Mouse (Mus musculus) hindbrain, embryonic 13.5 days (tissue): ENCODE measurements around the gene Fstl5. TPM values are rescaled to one million over a fixed set of nuclear protein-coding genes. Genes with fewer than 3 reads are reported as not detected.
A peak's percentile ranks its signal among the peaks of the same experiment; 100 is the strongest.

Source experiments
- ATAC-seq: fragments of 200-750 bp; cut with Nextera tagmentation; 2 replicates; pipeline ENCODE4 v1.8.0; 2017; ENCODE audit warnings: moderate TSS enrichment; ENCODE audit not compliant: low FRiP score
- H3K27ac ChIP-seq: fragments of 300-500 bp; sonication (generic); 2 replicates; pipeline ENCODE4 v1.5.1; 2015; ENCODE audit warnings: inconsistent platforms, mild to moderate bottlenecking, moderate library complexity
- H3K27me3 ChIP-seq: fragments of 300-500 bp; sonication (generic); 2 replicates; pipeline ENCODE4 v1.6.1; 2015; ENCODE audit warnings: mild to moderate bottlenecking, inconsistent platforms
- H3K36me3 ChIP-seq: fragments of 300-500 bp; sonication (generic); 2 replicates; pipeline ENCODE4 v1.6.1; 2015; ENCODE audit warnings: mild to moderate bottlenecking, inconsistent platforms
- H3K4me1 ChIP-seq: fragments of 300-500 bp; sonication (generic); replicated peaks from 2 replicates; pipeline ENCODE4 v1.6.1; 2015; ENCODE audit warnings: inconsistent platforms
- H3K4me2 ChIP-seq: fragments of 300-500 bp; sonication (generic); 2 replicates; pipeline ENCODE4 v1.6.1; 2015; ENCODE audit warnings: inconsistent platforms, mild to moderate bottlenecking, moderate library complexity
- H3K4me3 ChIP-seq: fragments of 300-500 bp; sonication (generic); 2 replicates; pipeline ENCODE4 v1.5.1; 2015; ENCODE audit warnings: mild to moderate bottlenecking, inconsistent platforms
- H3K9ac ChIP-seq: fragments of 300-500 bp; sonication (generic); 2 replicates; pipeline ENCODE4 v1.6.1; 2015; ENCODE audit warnings: mild to moderate bottlenecking, inconsistent platforms
- H3K9me3 ChIP-seq: fragments of 300-500 bp; sonication (generic); 2 replicates; pipeline ENCODE4 v1.6.1; 2016; ENCODE audit warnings: inconsistent platforms
- WGBS: fragments of 180-500 bp; shearing (Covaris S2); methylation state at CpG from one replicate; pipeline ENCODE4 v1.1.7; 2015; 5-methylcytosine and 5-hydroxymethylcytosine counted together
- polyA plus RNA-seq: library from polyadenylated mRNA; unstranded; fragments of >200 nt; fragmentation: Nextera tagmentation; extraction: Ambion mirVana; gene quantifications from 2 replicates; pipeline ENCODE4 v1.2.1, GENCODE M21; 2015

Fstl5 gene
- polyA plus RNA-seq, 1 experiment from 2014 or later: 55.0 TPM

DNA sequence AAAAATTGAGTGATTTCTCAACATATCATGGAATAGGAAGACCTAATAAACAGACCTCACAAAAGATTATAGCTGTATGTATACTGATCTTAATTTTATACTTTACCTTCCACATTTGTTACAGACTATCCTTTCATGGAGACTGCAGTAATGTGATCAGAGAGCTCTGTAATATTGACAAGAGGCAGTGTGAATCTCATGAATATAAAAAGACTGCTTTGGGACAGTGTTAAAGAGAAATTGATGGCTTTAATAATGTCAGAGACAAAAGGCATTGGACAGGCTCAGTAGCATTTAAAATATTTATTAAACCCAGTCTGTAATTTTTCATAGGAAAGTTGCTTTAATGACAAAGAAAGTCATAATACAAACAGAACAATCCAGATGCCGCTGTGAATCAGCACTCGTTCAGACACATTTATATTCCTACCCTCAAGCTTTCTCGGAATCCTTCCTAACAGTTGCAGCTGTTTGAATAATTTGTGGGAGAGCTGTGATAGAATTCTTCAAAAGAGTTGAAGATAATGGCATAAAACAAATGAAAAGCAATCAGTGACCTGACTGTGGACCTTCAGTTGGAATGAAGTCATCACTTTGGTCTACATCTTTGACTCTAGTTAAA, 499.0 kb downstream of the Fstl5 start:
- H3K9ac ChIP-seq: no peak overlapping the region
- H3K4me3 ChIP-seq: no peak overlapping the region
- H3K4me2 ChIP-seq: no peak overlapping the region
- H3K27me3 ChIP-seq: no peaks in the 10 kb centered on the region
- H3K36me3 ChIP-seq: no peaks in the 10 kb centered on the region
- no peak for ATAC-seq
- H3K4me1 ChIP-seq: no peaks in the 10 kb centered on the region
- H3K9me3 ChIP-seq: no peaks in the 10 kb centered on the region
- 48% methylated on average over 3 of the region's 3 CpGs for WGBS
- H3K27ac ChIP-seq: no peak overlapping the region

GRCm38 (mm10) chr3:76593148-76593547, 519.1 kb downstream of the Fstl5 start:
- Histone ChIP-seq H3K9ac (no peak overlapping the region), H3K36me3 (no peaks in the 10 kb centered on the region), H3K4me3 (no peak overlapping the region), H3K9me3 (no peaks in the 10 kb centered on the region), H3K27me3 (no peaks in the 10 kb centered on the region), H3K4me2 (no peak overlapping the region), H3K4me1 (no peaks in the 10 kb centered on the region), H3K27ac (no peak overlapping the region)
- ATAC-seq: 0 out of 2 replicates have a peak, but pooled peaks have one; percentile 52
- WGBS: 75% methylated on average over 4 of the region's 4 CpGs

DNA sequence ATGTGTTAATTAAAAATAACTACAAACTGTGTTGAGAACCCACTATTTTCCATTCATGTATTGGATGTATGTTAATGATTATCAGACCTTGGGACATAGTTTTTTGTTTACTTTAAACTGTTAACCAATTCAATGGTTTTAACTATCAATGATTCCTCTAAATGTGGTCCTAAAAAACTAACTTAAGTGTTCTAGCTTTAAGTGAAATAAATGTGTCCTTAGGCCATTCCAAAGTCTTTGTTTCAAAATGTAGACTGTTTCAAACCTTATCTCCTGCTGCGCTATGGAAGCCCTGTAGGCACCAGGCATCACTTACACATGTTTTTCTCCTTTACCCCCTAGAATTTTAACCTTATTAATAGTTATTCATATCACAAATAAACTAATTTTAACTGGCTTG, 546.0 kb downstream of the Fstl5 start:
- Histone ChIP-seq H3K4me1 (no peaks in the 10 kb centered on the region), H3K4me2 (no peak overlapping the region), H3K27me3 (no peaks in the 10 kb centered on the region), H3K4me3 (no peak overlapping the region), H3K36me3 (no peaks in the 10 kb centered on the region; the same call in 1 of the 2 replicates), H3K9me3 (no peaks in the 10 kb centered on the region), H3K27ac (no peak overlapping the region), H3K9ac (no peak overlapping the region)
- 92% methylated on average over 1 of the region's 1 CpGs for WGBS
- no peak for ATAC-seq

GRCm38 (mm10) chr3:76654243-76654642, 580.2 kb downstream of the Fstl5 start:
- H3K27me3 ChIP-seq: no peaks in the 10 kb centered on the region
- H3K9ac ChIP-seq: no peak overlapping the region

DNA sequence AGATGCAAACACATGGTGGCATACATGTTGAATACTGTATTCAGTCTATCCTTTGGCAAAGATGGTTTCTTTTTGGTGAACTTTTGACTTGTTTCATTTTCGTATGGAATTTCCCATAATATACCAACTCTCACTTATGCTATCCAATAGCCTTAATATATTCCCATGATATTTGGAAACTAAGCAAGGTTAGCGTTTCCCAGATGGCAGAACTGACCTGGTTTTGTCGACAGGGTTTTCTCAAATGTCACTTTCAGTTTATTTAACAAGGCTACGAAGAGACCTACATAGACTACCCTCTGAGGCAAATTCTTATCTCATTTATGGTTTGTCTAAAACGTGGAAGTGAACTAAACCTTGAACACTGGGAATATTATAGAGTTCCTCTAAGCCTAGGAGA, 596.8 kb downstream of the Fstl5 start:
- H3K9me3 ChIP-seq: no peaks in the 10 kb centered on the region
- no peaks in the 10 kb centered on the region for H3K36me3 ChIP-seq
- WGBS: 72% methylated on average over 5 of the region's 5 CpGs
- no peak overlapping the region for H3K4me3 ChIP-seq
- no peak for ATAC-seq
- H3K4me2 ChIP-seq: no peak overlapping the region
- no peak overlapping the region for H3K9ac ChIP-seq
- no peaks in the 10 kb centered on the region for H3K4me1 ChIP-seq
- no peak overlapping the region for H3K27ac ChIP-seq
- no peaks in the 10 kb centered on the region for H3K27me3 ChIP-seq

More at GRCm38 (mm10) chr3:76654243-76654642, 580.2 kb downstream of the Fstl5 start:
- Histone ChIP-seq H3K27ac (0 out of 2 replicates have a peak overlapping the region, but pooled peaks have one; percentile 30), H3K36me3 (no peaks in the 10 kb centered on the region), H3K4me2 (no peak overlapping the region), H3K4me3 (no peak overlapping the region), H3K4me1 (no peaks in the 10 kb centered on the region; the same call in 1 of the 2 replicates), H3K9me3 (no peaks in the 10 kb centered on the region)
- ATAC-seq: peak; percentile 94
- WGBS: 35% methylated on average over 1 of the region's 1 CpGs

DNA sequence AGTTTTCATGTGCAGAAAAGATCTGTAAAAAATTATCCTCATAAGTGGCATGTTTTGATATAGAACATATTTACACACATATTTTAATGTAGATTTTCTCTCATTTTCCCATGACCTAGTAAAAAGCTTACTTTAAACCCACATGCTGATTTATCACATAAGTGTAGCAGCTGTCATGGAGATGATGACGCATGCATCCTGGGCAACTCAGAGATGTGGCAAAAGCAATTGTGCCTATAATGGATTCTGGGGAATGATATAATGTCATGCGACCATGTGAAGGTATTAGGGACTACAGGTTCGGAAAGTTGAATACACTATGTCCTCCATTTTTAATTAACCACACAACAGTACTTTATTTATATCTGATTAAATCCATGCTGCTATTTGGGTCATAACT, 601.9 kb downstream of the Fstl5 start:
- no peak overlapping the region for H3K4me2 ChIP-seq

DNA sequence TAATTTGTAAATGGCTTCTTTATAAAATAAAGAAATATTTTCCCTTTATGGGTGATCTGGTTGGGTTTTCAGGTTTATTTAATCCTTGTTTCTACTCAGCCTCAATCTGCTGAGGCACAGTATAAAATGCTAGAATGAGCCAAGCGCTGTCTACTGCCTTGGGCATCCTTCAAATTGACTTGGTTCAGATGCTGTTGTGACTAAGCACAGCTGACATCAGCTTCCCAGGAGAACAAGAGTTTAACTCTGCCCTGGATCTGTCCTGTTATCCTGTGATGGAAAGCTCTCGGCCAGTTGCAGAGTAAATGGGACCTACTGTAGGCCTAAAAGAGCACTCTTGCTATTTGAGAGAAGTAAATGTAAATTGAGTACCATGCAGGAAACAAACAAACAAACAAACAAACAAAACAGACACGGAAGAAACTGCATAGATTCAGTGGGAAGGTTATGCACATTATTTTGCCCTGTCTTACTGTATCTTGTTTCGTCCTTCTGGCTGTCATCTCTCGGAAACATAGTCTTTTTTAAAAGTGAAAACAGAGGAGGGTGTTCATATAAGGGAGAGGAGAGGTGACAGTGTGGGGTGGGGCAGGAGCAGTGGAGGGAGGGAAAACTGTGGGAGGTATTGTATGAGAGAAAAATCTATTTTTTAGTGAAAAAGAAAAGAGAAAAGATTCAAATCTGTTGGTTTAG, 605.9 kb downstream of the Fstl5 start:
- no peaks in the 10 kb centered on the region for H3K9me3 ChIP-seq
- H3K36me3 ChIP-seq: no peaks in the 10 kb centered on the region
- no peak overlapping the region for H3K9ac ChIP-seq
- ATAC-seq: no peak
- WGBS: 76% methylated on average over 5 of the region's 5 CpGs
- no peak overlapping the region for H3K4me3 ChIP-seq
- no peak overlapping the region for H3K4me2 ChIP-seq
- no peak overlapping the region for H3K27ac ChIP-seq
- no peaks in the 10 kb centered on the region for H3K4me1 ChIP-seq
- no peaks in the 10 kb centered on the region for H3K27me3 ChIP-seq

More for the DNA sequence above, 601.9 kb downstream of the Fstl5 start:
- Histone ChIP-seq H3K27me3 (no peaks in the 10 kb centered on the region), H3K9me3 (no peaks in the 10 kb centered on the region), H3K27ac (no peak overlapping the region), H3K36me3 (no peaks in the 10 kb centered on the region), H3K4me3 (no peak overlapping the region), H3K9ac (no peak overlapping the region), H3K4me1 (no peaks in the 10 kb centered on the region)
- no peak for ATAC-seq
- 86% methylated on average over 3 of the region's 3 CpGs for WGBS

- Histone ChIP-seq H3K27ac (no peak overlapping the region), H3K36me3 (no peaks in the 10 kb centered on the region), H3K4me2 (no peak overlapping the region), H3K9me3 (no peaks in the 10 kb centered on the region), H3K4me3 (no peak overlapping the region), H3K4me1 (no peaks in the 10 kb centered on the region), H3K9ac (no peak overlapping the region), H3K27me3 (no peaks in the 10 kb centered on the region)
- no peak for ATAC-seq
- WGBS: 90% methylated on average over 2 of the region's 2 CpGs
Measured at GRCm38 (mm10) chr3:76680546-76680883, 606.4 kb downstream of the Fstl5 start.

GRCm38 (mm10) chr3:76697134-76697629, 623.1 kb downstream of the Fstl5 start:
- H3K9ac ChIP-seq: no peak overlapping the region
- 60% methylated on average over 1 of the region's 1 CpGs for WGBS
- H3K4me1 ChIP-seq: no peaks in the 10 kb centered on the region
- H3K4me2 ChIP-seq: no peak overlapping the region
- no peaks in the 10 kb centered on the region for H3K27me3 ChIP-seq
- no peak overlapping the region for H3K27ac ChIP-seq
- no peak for ATAC-seq
- no peak overlapping the region for H3K4me3 ChIP-seq
- no peaks in the 10 kb centered on the region for H3K9me3 ChIP-seq
- H3K36me3 ChIP-seq: no peaks in the 10 kb centered on the region

DNA sequence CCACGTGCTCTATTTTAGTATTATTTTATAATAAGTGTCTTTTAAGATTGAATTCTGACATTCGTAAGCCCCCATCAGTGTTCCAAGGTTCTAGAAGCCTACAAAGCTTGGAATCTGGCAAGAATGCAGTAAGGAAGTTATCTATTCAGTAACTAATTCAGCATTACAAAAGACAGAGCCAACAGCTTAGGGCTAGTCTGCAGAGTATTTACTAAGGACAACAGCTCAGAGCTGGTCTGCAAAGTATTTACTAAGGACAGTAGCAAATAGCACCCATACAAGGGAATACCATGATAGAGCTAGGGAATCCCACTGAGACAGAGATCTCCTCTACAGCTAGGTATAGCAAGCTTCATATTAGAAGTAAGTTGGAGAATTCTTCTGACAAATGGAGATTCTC, 665.2 kb downstream of the Fstl5 start:
- no peak for ATAC-seq
- Histone ChIP-seq H3K9ac (no peak overlapping the region), H3K27ac (no peak overlapping the region), H3K9me3 (no peaks in the 10 kb centered on the region), H3K4me2 (no peak overlapping the region), H3K4me3 (no peak overlapping the region), H3K4me1 (no peaks in the 10 kb centered on the region), H3K27me3 (no peaks in the 10 kb centered on the region), H3K36me3 (no peaks in the 10 kb centered on the region)
- WGBS: 85% methylated on average over 2 of the region's 2 CpGs
